Mouse (Mus musculus) liver, postnatal 0 days (tissue): ENCODE data around the gene Plxna4. TPM values are rescaled to one million over a fixed set of nuclear protein-coding genes. Genes with fewer than 3 reads are reported as not detected.

Experiments used
- ATAC-seq: fragments of 200-750 bp; cut with Nextera tagmentation; 2 replicates; pipeline ENCODE4 v1.8.0; 2017; ENCODE audit warnings: mild to moderate bottlenecking, moderate library complexity
- DNase-seq: peaks from one replicate; pipeline ENCODE4 v3.0.0-alpha.2; 2016
- H3K27ac ChIP-seq: fragments of 300-500 bp; sonication (generic); 2 replicates; pipeline ENCODE4 v1.5.1; 2014; ENCODE audit warnings: antibody characterized with exemption, moderate library complexity, mild to moderate bottlenecking, low read depth
- H3K27me3 ChIP-seq: fragments of 300-500 bp; sonication (generic); 2 replicates; pipeline ENCODE4 v1.6.1; 2014; ENCODE audit warnings: low read length, control low read depth, mixed read lengths; ENCODE audit not compliant: insufficient read depth
- H3K36me3 ChIP-seq: fragments of 300-500 bp; sonication (generic); replicated peaks from 2 replicates; pipeline ENCODE4 v1.6.1; 2014; ENCODE audit warnings: mild to moderate bottlenecking, control low read depth, low read length, moderate library complexity, mixed read lengths; ENCODE audit not compliant: insufficient read depth
- H3K4me1 ChIP-seq: fragments of 300-500 bp; sonication (generic); 2 replicates; pipeline ENCODE4 v1.6.1; 2014; ENCODE audit warnings: antibody characterized with exemption, mild to moderate bottlenecking, control low read depth; ENCODE audit not compliant: insufficient read depth
- H3K4me2 ChIP-seq: fragments of 300-500 bp; sonication (generic); 2 replicates; pipeline ENCODE4 v1.6.1; 2014; ENCODE audit warnings: low read depth, mild to moderate bottlenecking, low read length, moderate library complexity, mixed read lengths
- H3K4me3 ChIP-seq: fragments of 300-500 bp; sonication (generic); 2 replicates; pipeline ENCODE4 v1.5.1; 2014; ENCODE audit warnings: low read depth, low read length
- H3K9ac ChIP-seq: fragments of 300-500 bp; sonication (generic); replicated peaks from 2 replicates; pipeline ENCODE4 v1.6.1; 2014; ENCODE audit warnings: mild to moderate bottlenecking, moderate library complexity
- H3K9me3 ChIP-seq: fragments of 300-500 bp; sonication (generic); 2 replicates; pipeline ENCODE4 v1.6.1; 2016; ENCODE audit warnings: mild to moderate bottlenecking, control low read depth, low read length, mixed read lengths
- CTCF ChIP-seq: sonication (generic); IDR thresholded peaks from 2 replicates; pipeline ENCODE4 v1.5.1; 2016; ENCODE audit warnings: antibody characterized with exemption, low read depth
- EP300 ChIP-seq: IDR thresholded peaks from 2 replicates; pipeline ENCODE4 v1.6.1; 2016; ENCODE audit warnings: antibody characterized with exemption, low read depth, mild to moderate bottlenecking
- WGBS: fragments of 180-500 bp; shearing (Covaris S2); extraction: QIAGEN DNeasy Blood & Tissue Kit; methylation state at CpG from one replicate; pipeline ENCODE4 v1.1.7; 2014; ENCODE audit not compliant: insufficient replicate concordance; 5-methylcytosine and 5-hydroxymethylcytosine counted together
- polyA plus RNA-seq: library from polyadenylated mRNA; unstranded; fragments of >200 nt; fragmentation: Nextera tagmentation; extraction: Ambion mirVana; gene quantifications from 2 replicates; pipeline ENCODE4 v1.2.1, GENCODE M21; 2015

Gene Plxna4
- polyA plus RNA-seq, 1 experiment from 2014 or later: 0.36 TPM

DNA sequence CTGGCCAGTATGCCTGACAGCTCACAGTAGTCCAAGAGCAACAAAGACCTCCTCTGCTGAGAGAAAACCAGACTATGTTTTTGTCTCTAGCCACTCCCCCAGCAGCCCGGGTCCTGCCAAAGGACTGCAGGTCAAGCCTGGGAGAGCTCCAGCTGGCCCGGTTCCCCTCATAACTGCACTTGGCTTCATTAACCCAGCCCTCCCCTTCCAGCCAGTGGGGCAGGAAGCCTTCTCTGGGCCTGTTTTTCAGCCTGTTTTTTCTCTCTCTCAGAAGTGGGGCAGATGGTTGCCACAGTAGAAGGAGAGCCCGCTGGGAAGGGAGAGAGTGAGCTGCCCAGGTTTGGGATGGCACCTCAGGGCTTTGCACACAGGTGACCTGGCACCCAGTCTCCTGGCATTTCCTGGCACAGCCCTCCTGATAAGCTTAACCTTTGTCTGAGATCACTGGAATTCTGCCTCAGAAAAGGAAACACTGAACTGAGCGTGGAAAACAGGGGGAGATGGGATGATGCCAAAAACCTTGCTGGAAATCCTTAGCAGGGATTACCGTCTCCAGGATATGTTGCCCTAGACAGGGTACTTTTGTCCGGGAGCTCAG is 190.8 kb downstream of the Plxna4 start:
- 53% methylated on average over 6 of the region's 6 CpGs for WGBS
- no peaks in the 10 kb centered on the region for H3K27me3 ChIP-seq
- DNase-seq (peak; percentile 39), ATAC-seq (no peak)
- H3K36me3 ChIP-seq: no peaks in the 10 kb centered on the region
- no peak overlapping the region for H3K9ac ChIP-seq
- no peak overlapping the region for H3K4me3 ChIP-seq
- no peaks in the 10 kb centered on the region for H3K9me3 ChIP-seq
- H3K27ac ChIP-seq: no peak overlapping the region
- TF ChIP-seq CTCF: no peak
- TF ChIP-seq EP300: no peak
- no peak overlapping the region for H3K4me2 ChIP-seq
- no peaks in the 10 kb centered on the region for H3K4me1 ChIP-seq

GRCm38 (mm10) chr6:32395415-32395814 is 192.6 kb downstream of the Plxna4 start:
- peak; percentile 72 for ATAC-seq
- no peak overlapping the region for H3K27ac ChIP-seq
- no peaks in the 10 kb centered on the region for H3K9me3 ChIP-seq
- H3K4me1 ChIP-seq: no peaks in the 10 kb centered on the region
- TF ChIP-seq CTCF (no peak), EP300 (no peak)
- H3K27me3 ChIP-seq: no peaks in the 10 kb centered on the region
- WGBS: 63% methylated on average over 9 of the region's 9 CpGs
- no peaks in the 10 kb centered on the region for H3K36me3 ChIP-seq
- H3K4me3 ChIP-seq: no peak overlapping the region
- DNase-seq: peak; percentile 22
- H3K4me2 ChIP-seq: no peak overlapping the region
- no peak overlapping the region for H3K9ac ChIP-seq

DNA sequence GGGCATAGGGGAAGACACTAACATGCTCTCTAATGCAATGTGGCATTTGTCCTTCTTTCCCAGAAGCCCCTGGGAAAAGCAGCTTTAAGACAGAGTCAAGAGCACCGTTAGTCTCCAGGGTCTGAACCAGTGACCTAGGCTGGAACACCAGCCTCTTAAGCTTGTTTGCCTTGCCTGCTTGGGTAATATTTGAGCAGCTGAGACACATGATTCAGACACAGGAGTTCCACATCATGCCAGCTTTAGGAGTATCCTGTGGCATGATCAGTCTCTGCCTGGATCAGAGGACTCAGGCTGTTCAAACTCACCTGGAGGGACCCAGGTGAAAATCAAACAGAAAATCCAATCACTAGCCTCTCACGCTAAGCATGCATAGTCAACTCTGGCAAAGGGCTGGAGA is 195.7 kb downstream of the Plxna4 start:
- TF ChIP-seq EP300 (no peak), CTCF (no peak)
- no peak overlapping the region for H3K27ac ChIP-seq
- ATAC-seq (no peak), DNase-seq (no peak)
- no peak overlapping the region for H3K9ac ChIP-seq
- H3K4me2 ChIP-seq: no peak overlapping the region
- 72% methylated on average over 2 of the region's 2 CpGs for WGBS
- H3K4me3 ChIP-seq: no peak overlapping the region
- H3K9me3 ChIP-seq: no peaks in the 10 kb centered on the region
- H3K36me3 ChIP-seq: no peaks in the 10 kb centered on the region
- H3K4me1 ChIP-seq: no peaks in the 10 kb centered on the region
- no peaks in the 10 kb centered on the region for H3K27me3 ChIP-seq

DNA sequence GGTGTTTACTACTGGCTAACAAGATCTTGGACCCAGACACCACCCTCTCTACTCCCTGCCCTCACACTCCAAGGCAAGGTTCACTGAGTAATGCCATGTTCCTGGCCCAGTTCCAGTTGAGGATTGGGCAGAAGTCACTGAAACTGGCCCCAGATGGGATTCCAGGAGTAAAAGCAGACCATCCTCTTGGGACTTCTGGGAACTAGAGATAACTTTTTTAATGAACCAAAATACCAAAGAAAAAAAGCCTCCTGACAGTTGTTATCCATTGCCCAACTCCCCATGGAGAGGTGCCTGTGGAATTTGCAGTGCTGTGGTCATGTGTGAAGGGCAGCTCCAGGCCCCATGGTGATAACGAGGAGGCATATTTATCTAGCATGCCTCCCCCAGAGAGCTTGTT is 199.7 kb downstream of the Plxna4 start:
- Histone ChIP-seq H3K27ac (no peak overlapping the region), H3K4me2 (no peak overlapping the region), H3K4me1 (no peaks in the 10 kb centered on the region), H3K27me3 (no peaks in the 10 kb centered on the region), H3K36me3 (no peaks in the 10 kb centered on the region), H3K9ac (no peak overlapping the region), H3K4me3 (no peak overlapping the region), H3K9me3 (no peaks in the 10 kb centered on the region)
- 50% methylated on average over 1 of the region's 1 CpGs for WGBS
- no peak for ATAC-seq
- no peak for DNase-seq
- TF ChIP-seq EP300 (no peak), CTCF (no peak)

GRCm38 (mm10) chr6:32386915-32387314 is 201.1 kb downstream of the Plxna4 start:
- TF ChIP-seq CTCF (no peak), EP300 (no peak)
- H3K9ac ChIP-seq: no peak overlapping the region
- DNase-seq (no peak), ATAC-seq (no peak)
- 65% methylated on average over 2 of the region's 2 CpGs for WGBS
- no peaks in the 10 kb centered on the region for H3K36me3 ChIP-seq
- no peak overlapping the region for H3K4me3 ChIP-seq
- no peak overlapping the region for H3K4me2 ChIP-seq
- H3K4me1 ChIP-seq: no peaks in the 10 kb centered on the region
- H3K27ac ChIP-seq: no peak overlapping the region
- H3K27me3 ChIP-seq: no peaks in the 10 kb centered on the region
- no peaks in the 10 kb centered on the region for H3K9me3 ChIP-seq

DNA sequence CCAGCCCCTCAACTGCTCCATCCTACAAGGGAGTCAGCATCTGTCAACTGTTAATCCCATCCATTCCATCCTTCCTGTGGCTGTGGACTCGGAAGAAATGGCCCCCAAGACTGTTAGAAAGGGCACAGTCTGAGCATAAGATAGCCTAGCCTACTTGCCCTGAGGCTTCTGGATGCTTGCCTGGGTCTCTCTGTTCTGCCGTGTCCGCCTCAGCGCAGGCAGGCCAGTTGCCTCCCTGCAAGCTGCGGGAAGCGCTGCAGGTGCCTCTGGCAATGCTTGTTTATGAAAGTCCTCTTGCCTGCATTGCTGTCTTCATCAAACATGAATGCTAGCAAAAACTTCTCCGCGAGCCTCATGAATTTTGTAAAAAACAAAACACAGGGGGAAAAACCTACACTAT is 203.1 kb downstream of the Plxna4 start:
- no peaks in the 10 kb centered on the region for H3K4me1 ChIP-seq
- ATAC-seq (no peak), DNase-seq (no peak)
- H3K9ac ChIP-seq: no peak overlapping the region
- no peak overlapping the region for H3K27ac ChIP-seq
- no peak overlapping the region for H3K4me3 ChIP-seq
- no peak overlapping the region for H3K4me2 ChIP-seq
- no peaks in the 10 kb centered on the region for H3K27me3 ChIP-seq
- TF ChIP-seq CTCF (no peak), EP300 (no peak)
- H3K36me3 ChIP-seq: no peaks in the 10 kb centered on the region
- WGBS: 80% methylated on average over 8 of the region's 8 CpGs
- no peaks in the 10 kb centered on the region for H3K9me3 ChIP-seq

DNA sequence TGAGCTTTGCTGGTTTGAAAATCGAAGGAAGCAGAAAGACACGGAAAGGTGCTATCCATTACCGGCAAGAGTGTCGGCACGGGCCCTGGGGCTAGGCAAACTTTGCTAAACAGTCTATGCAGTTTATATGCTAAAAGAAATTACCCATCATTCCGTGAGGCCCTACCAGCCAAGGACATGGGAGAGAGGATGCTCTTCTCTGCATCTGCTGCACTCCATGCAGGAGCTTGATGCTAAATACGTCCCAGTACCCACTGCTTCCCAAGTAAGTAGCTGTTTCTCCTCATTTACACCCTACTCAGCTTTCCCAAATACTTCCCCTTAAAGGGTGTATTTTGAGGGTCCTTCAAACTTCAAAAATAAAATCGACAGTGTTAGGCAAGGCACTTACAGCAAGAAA is 203.6 kb downstream of the Plxna4 start:
- TF ChIP-seq CTCF (no peak), EP300 (no peak)
- H3K4me2 ChIP-seq: no peak overlapping the region
- no peak overlapping the region for H3K27ac ChIP-seq
- WGBS: 77% methylated on average over 8 of the region's 8 CpGs
- H3K9me3 ChIP-seq: no peaks in the 10 kb centered on the region
- H3K36me3 ChIP-seq: no peaks in the 10 kb centered on the region
- H3K9ac ChIP-seq: no peak overlapping the region
- H3K4me3 ChIP-seq: no peak overlapping the region
- no peak for DNase-seq
- no peak for ATAC-seq
- no peaks in the 10 kb centered on the region for H3K27me3 ChIP-seq
- H3K4me1 ChIP-seq: no peaks in the 10 kb centered on the region
